ENCODE assay signal across 27 mouse cellular contexts in genomic region chr7:68326190-68326722, GRCm38 (mm10). TPM values are rescaled to one million over a fixed set of nuclear protein-coding genes. Genes with fewer than 3 reads are reported as not detected.
DNase-seq lines count a peak whose midpoint lies in the region; ATAC-seq and TF ChIP-seq lines count a peak whose summit lies in the region.
"Had no signal": no experiment of that assay in that cellular context is flagged by ENCODE, and none has a peak within 500 bp of the region (broad histone marks: within the 10 kb centered on the region; RNA-seq: fewer than 3 reads in every experiment).

No protein-coding gene starts in this region.

- no peak overlapping the region for H3K9ac ChIP-seq in lung, embryonic 14.5 days
- no peak overlapping the region for H3K9ac ChIP-seq in lung, postnatal 0 days (replicated peaks; ENCODE audit: low read depth)
- no peak overlapping the region for H3K9ac ChIP-seq in embryonic facial prominence, embryonic 12.5 days
- H3K9ac ChIP-seq: forebrain, postnatal 0 days; heart, embryonic 13.5 days; hindbrain, embryonic 14.5 days had no signal

- no peaks in the 10 kb centered on the region for H3K27me3 ChIP-seq in lung, embryonic 14.5 days (ENCODE audit: insufficient read depth, low read length)
- no peaks in the 10 kb centered on the region for H3K27me3 ChIP-seq in lung, postnatal 0 days (replicated peaks; ENCODE audit: insufficient read depth, low read length)
- no peaks in the 10 kb centered on the region for H3K27me3 ChIP-seq in embryonic facial prominence, embryonic 12.5 days
- H3K27me3 ChIP-seq: heart, embryonic 13.5 days had no signal

- H3K4me1 ChIP-seq in lung, embryonic 14.5 days (ENCODE audit: insufficient read depth), result no peaks in the 10 kb centered on the region
- H3K4me1 ChIP-seq in lung, postnatal 0 days (ENCODE audit: insufficient read depth, low read depth, low read length), result no peaks in the 10 kb centered on the region
- H3K4me1 ChIP-seq in embryonic facial prominence, embryonic 12.5 days, result peaks cover 6% of the 10 kb centered on the region
- H3K4me1 ChIP-seq: forebrain, embryonic 10.5 days; heart, embryonic 13.5 days had no signal

- peak; percentile 68; the same call in 1 of the 2 replicates for ATAC-seq in lung, embryonic 14.5 days (ENCODE audit: insufficient read depth)
- ATAC-seq in lung, postnatal 0 days, result 0 out of 2 replicates have a peak, but pooled peaks have one; percentile 21
- ATAC-seq in embryonic facial prominence, embryonic 12.5 days (ENCODE audit: insufficient number of reproducible peaks, insufficient read depth, low FRiP score, low TSS enrichment), result no peak
- ATAC-seq: CD4-positive, CD25-positive, alpha-beta regulatory T cell, adult 4 months; forebrain, embryonic 14.5 days; forebrain, postnatal 0 days; hindbrain, postnatal 0 days; inflammation-experienced regulatory T-cells, adult 6 months; intestine, embryonic 16.5 days had no signal

- H3K27ac ChIP-seq in lung, embryonic 14.5 days (ENCODE audit: low read depth), result no peak overlapping the region
- H3K27ac ChIP-seq in lung, postnatal 0 days (ENCODE audit: low read length), result no peak overlapping the region
- H3K27ac ChIP-seq in embryonic facial prominence, embryonic 12.5 days, result peak overlapping the region; percentile 58; the same call in 1 of the 2 replicates
- H3K27ac ChIP-seq: forebrain, embryonic 10.5 days; gastrocnemius, adult 2 months; heart, embryonic 13.5 days; hindbrain, embryonic 14.5 days; hindbrain, postnatal 0 days had no signal

- H3K4me3 ChIP-seq in lung, embryonic 14.5 days (ENCODE audit: low read depth, low read length), result no peak overlapping the region
- no peak overlapping the region for H3K4me3 ChIP-seq in lung, postnatal 0 days (ENCODE audit: low read depth, low read length)
- no peak overlapping the region for H3K4me3 ChIP-seq in embryonic facial prominence, embryonic 12.5 days
- H3K4me3 ChIP-seq: forebrain, embryonic 10.5 days; gastrocnemius, adult 2 months; heart, embryonic 13.5 days had no signal

- no peaks in the 10 kb centered on the region for H3K9me3 ChIP-seq in lung, embryonic 14.5 days (ENCODE audit: low read depth, low read length)
- no peaks in the 10 kb centered on the region for H3K9me3 ChIP-seq in lung, postnatal 0 days (ENCODE audit: low read length)
- H3K9me3 ChIP-seq in embryonic facial prominence, embryonic 12.5 days, result no peaks in the 10 kb centered on the region
- H3K9me3 ChIP-seq: forebrain, embryonic 10.5 days; heart, embryonic 13.5 days had no signal

- TF ChIP-seq CTCF in lung, embryonic 14.5 days (IDR thresholded peaks at IDR 0.05; ENCODE audit: low read depth), result no peak
- no peak for TF ChIP-seq CTCF in lung, postnatal 0 days (IDR thresholded peaks at IDR 0.05)

- no peak overlapping the region for H3K4me2 ChIP-seq in lung, embryonic 14.5 days
- no peak overlapping the region for H3K4me2 ChIP-seq in lung, postnatal 0 days (replicated peaks; ENCODE audit: low read depth, low read length)
- no peak overlapping the region for H3K4me2 ChIP-seq in embryonic facial prominence, embryonic 12.5 days (replicated peaks)
- H3K4me2 ChIP-seq: heart, embryonic 13.5 days; hindbrain, embryonic 14.5 days had no signal

- no peak for TF ChIP-seq EP300 in lung, postnatal 0 days (IDR thresholded peaks at IDR 0.05)

- no peaks in the 10 kb centered on the region for H3K36me3 ChIP-seq in lung, embryonic 14.5 days (ENCODE audit: insufficient read depth)
- H3K36me3 ChIP-seq in lung, postnatal 0 days (ENCODE audit: insufficient read depth, low read length), result no peaks in the 10 kb centered on the region
- no peaks in the 10 kb centered on the region for H3K36me3 ChIP-seq in embryonic facial prominence, embryonic 12.5 days
- H3K36me3 ChIP-seq: forebrain, embryonic 10.5 days; heart, embryonic 13.5 days had no signal

- 42% methylated on average over 7 of the region's 7 CpGs for WGBS in lung, embryonic 14.5 days
- 48% methylated on average over 7 of the region's 7 CpGs for WGBS in lung, postnatal 0 days
- WGBS in embryonic facial prominence, embryonic 12.5 days, result 37% methylated on average over 7 of the region's 7 CpGs

- DNase-seq in lung, embryonic 14.5 days, result peak; percentile 64
- DNase-seq in lung, postnatal 25 days (ENCODE audit: low spot score), result no peak
- DNase-seq in lung, postnatal 0 days (ENCODE audit: low spot score), result peak; percentile 31
- no peak for DNase-seq in lung, postnatal 4 days
- no peak for DNase-seq in adrenal gland, adult (ENCODE audit: inconsistent age in 2 of 2, low spot score in 1 of 2)
- no peak for DNase-seq in right cerebral cortex, postnatal 25 days
- DNase-seq: adrenal gland, adult 8-10 months; adrenal gland, postnatal 25 days; cerebellum, adult 11-12 months; cerebellum, adult 8-10 months; cerebellum, postnatal 10 days; cerebellum, postnatal 36 days; forebrain, postnatal 0 days; gastrocnemius, adult 2 months; gastrocnemius, postnatal 14 days; heart, adult 18-20 months; heart, postnatal 14 days; heart, postnatal 4 days had no signal

RNA-seq across cellular contexts. Expression of gene Fam169b, which starts 52.6 kb away (rescaled TPM):
- polyA plus RNA-seq in lung, embryonic 14.5 days (2014; fragmentation: Nextera tagmentation; extraction: Ambion mirVana), result 0.54 and 1.5 TPM in 2 replicates
- polyA plus RNA-seq in lung, postnatal 0 days (2015; fragmentation: Nextera tagmentation; extraction: Ambion mirVana), result 0.37 and 0.69 TPM in 2 replicates
- polyA plus RNA-seq in embryonic facial prominence, embryonic 12.5 days (2016; fragmentation: Nextera tagmentation; extraction: Ambion mirVana), result 1.4 and 2.3 TPM in 2 replicates

Comparison
In these comparisons a context has a peak if more than half of its experiments do, and no peak if none do; other contexts are left out.
1. DNase-seq: peak in lung, embryonic 14.5 days (single experiment) and lung, postnatal 0 days (single experiment); none in lung, postnatal 25 days (single experiment), lung, postnatal 4 days (0 of 2), adrenal gland, adult (0 of 2) and right cerebral cortex, postnatal 25 days (single experiment).